Mouse (Mus musculus) right cerebral cortex, adult 2 months (tissue): ENCODE measurements around the gene Prkcz.

Experiments used
- DNase-seq, 2 experiments: peaks; one replicate each; pipeline ENCODE4 v3.0.0; 2021 to 2022; ENCODE audit warnings: low spot score in 2 of 2

The Prkcz gene

DNA sequence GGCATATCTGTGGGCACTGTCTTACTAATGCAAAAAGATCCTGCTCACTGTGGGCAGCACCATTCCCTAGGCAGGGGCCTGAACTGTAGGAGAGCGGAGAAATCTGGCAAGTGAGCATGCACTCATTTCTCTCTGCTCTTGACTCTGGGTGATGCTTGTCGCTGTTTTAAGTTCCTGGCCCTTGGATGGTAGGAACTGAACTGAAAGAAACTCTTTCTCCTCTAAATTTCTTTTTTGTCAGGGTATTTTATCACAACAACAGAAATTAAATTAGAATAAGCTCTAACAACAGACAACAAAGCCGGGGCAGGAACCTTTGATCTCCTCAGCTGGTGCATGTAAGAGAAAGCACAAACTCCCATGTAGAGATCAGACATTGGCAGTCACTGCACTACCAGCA is 46.1 kb downstream of the Prkcz start:
- no peak for DNase-seq

DNA sequence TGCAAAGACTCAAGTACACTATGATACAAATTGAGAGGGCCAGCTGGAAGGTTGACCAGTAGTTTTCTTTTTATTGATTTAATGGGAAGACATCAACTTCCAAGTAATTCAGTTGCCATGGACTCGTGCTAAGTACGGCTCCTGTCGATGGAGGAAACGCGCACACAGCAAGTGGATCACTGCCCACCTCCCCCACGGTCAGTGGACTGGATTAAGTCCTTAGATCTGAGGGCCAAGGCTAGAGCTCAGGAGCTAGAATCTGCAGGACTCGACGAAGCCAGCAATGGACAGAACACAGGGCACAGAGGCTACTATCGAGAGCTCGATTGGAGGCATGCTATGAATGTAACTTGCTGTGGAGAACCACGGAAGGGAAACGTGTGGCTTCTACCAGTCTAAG is 52.5 kb downstream of the Prkcz start:
- no peak for DNase-seq

DNA sequence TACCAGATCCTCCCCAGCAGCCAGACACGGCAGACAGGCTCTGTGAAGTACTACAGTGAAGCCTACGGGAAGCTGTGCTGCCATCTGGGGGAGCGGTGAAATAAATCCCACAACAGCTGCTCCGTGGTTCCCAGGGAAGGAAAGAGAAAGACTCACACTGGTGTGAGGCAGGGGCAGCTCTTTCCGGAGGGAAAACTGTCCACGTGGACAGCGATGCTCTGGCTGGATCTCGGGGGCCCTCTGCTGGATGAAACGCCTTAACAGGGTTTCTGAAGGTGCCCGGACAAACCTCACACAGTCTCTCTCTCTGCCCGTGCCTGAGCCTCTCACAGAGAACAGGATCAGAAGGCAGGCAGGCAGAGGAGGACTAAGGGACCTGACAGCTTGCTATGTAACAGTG is 53.1 kb downstream of the Prkcz start:
- peak; percentile 90 to 93 for DNase-seq

DNA sequence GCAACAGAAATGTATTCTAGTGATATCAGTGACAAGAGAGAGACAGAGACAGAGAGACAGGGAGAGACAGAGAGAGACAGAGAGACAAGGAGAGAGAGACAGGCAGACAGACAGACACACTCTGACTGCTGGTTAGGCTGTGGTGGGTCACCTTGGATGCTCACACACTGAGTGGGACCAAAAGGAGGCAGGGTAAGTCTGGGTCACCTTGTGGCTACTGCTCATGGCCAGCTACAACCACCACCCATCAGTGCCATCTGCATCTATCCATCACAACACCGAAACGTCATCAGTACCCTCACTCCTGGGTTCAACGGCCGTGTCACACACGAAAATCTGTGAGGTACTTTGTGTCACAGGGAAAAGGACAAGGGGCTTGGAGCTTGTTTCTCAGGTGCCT is 53.6 kb downstream of the Prkcz start:
- no peak for DNase-seq

DNA sequence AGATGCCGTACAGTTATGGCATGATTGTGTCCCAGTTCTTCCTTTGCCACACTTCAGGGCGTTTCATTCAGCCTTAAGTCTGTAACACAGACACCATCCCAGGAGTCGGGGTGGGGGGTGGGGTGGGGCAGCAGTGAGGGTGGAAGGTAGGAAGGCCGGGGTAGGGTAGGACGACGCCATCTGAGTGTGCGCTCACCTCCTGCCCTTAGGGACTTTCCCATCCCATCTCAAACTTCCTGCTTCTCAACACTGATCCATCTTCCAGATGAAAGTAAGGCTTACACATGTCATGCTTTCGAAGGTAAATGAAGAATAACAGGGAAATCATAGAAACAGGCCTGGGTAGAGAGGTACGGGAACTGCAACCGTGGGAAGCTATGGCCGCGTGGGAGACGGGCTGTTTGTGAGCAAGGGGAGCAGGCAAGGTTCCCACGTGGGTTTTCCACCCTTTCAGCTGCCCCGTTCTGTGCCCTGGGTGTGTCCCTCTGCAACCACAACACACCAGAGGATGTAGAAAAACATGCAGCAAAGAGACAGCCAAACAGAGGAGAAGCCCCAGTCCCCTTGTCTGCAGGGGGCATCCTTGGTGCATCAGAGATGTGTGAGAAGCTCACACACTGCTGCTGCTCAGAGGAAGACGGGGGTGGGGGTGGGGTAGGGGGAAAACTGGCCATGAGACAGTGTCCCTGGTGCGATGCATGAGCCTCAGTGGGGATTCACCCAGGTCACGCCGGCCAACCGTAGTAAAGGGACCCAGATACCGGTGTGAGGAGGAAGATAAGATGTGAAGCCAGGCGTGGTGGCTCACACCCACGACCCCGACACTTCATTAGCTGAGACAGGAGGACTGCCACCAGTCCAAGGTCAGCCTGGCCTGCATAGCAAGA is 54.6 kb downstream of the Prkcz start:
- DNase-seq = no peak

DNA sequence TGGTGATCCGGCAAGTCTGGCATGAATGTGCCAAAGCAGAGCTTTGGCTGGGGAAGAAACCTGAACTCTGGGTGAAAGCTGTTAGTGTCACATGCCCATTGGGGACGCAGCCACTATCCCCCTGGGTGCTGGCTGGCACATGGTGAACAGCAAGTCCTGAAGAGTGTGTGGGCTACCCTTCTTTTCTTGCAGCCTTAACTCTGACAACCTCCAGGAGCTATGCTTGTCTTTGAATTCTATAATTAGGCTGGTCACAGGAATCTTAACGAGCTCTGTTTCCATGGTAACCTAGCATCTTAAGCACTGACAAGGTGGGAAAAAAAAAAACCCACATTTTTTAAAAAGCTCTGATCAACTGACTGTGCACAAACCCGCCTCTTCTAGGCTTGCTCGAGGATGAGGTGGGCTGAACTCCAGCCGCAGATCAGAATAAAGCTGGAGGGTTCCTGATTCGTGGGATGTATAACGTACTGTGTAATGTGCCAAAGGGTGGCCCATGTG is 55.6 kb downstream of the Prkcz start:
- peak; percentile 75 to 76 for DNase-seq

DNA sequence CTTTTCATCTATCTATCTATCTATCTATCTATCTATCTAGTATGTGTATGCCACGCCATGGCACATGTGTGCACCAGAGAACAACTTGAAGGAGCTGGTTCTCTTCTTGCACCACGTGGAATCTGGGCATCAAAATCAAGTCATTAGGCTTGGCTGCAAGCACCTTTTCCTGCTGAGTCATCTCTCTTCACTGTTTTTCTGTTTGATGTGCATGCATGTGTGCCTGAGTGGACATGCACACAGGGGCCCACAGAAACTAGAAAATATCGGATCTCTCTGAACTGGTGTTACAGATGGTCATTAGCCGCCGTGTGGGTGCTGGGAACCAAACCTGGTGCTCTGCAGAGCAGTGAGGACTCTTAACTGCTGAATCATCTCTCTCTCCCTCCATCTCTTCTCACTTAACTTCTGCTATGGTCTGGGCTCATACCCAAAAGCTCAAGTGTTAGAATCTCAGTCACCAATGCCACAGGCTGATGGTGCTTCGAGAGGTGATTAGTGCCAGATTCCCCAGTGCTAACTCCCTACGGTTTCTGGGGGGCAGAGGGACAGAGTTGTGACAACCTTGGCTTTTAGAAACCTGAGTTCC is 56.6 kb downstream of the Prkcz start:
- no peak for DNase-seq

DNA sequence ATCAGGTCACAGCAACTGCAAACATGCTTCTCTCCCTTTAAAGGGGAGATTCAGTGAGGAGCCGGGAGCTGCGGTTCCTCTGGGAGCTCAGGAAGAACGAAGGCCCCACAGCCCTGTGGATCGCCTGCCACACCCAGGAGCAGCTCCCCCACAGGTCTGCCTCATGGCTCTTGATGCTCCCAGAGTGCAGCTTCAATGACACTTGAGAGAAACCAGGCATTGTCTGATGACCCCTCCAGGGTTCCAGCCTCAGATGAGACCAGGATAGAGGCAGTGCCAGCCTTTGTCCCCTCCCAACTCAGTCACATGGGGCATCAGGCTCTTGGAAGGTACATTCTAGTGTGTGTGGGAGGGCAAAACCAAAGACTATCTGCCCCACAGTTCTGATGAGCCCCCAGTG is 59.2 kb downstream of the Prkcz start:
- no peak for DNase-seq

DNA sequence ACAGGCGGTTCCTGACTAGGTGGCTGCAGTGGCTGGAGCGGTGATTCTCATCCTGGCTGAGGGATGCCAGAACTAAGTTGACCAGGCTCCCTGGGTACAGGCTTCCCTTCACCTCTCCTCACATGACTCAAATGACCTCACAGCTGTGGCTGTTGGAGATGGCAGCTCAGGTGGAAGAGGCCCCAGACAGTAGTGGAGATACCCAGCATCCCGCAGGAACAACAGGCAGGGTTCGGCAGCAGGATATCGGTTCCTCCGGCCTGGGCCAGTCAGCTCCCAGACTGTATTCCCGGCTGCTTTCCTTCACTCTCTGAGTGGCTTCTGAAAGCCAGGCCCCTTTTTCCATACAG is 60.1 kb downstream of the Prkcz start:
- no peak for DNase-seq

DNA sequence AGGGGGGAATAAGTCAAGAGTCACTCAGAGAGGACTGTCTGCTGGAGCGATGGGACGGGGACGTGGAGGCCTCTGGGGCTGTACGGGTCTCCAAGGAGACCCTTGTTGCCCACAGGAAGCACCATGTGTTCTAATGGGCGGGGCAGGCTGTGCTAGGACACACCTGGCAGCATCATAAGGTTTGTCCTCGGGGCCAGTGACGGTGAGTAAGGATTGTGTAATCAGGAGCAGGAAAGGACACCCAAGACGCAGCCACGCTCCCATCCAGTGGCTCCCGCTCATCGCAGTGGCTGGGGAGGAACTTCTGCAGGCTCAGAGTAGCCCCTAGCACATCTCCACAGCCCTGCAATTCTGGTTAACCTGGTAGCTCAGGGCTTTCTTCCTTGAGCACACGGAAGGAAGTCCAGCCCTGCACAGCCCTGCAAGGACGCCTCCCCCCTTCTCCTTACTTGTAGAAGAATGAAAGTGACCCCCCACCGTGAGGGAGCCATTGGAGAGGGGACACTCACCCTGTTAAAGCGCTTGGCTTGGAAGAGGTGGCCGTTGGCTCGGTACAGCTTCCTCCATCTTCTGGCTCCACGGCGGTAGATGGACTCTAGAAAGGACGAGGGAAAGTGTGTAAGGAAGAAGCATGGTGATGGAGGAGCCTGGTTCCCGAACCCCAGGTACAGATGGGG is 60.6 kb downstream of the Prkcz start:
- no peak for DNase-seq

DNA sequence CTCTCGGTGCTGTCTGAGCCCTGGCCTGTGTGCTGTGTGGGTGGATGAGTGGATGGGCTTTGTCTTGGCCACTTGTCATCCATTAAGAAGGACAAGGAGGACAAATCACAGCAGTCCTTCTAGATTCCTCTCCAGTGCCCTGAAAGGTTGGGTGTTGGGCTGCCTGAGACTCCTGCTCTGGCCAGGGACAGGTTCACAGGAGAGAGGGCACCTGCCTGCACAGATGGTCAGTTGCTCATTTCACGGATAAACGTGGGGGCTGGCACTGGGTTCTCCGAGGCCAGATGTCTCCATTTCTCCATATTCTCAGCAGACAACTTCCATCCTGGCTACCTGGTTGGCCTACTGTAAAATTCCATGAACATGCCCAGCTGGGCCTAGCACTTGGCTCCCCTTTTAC is 62.3 kb downstream of the Prkcz start:
- DNase-seq = no peak

DNA sequence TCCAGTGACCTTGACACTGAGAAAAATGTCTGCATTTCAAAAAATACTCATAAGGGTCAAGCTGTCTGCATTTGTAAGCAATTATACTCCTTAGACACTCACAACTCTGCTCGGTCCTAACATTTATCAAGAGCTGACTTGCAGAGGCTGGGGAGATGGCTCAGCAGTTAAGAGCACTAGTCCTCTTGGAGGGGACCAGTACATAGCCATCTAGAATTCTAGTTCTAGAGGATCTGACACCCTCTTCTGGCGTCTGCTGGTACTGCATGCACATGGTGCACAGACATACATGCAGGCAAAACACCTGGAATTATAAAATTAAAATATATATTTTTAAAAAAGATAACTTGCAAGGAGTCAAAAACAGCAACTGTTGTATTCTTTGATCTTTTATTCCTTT is 64.1 kb downstream of the Prkcz start:
- DNase-seq = no peak

DNA sequence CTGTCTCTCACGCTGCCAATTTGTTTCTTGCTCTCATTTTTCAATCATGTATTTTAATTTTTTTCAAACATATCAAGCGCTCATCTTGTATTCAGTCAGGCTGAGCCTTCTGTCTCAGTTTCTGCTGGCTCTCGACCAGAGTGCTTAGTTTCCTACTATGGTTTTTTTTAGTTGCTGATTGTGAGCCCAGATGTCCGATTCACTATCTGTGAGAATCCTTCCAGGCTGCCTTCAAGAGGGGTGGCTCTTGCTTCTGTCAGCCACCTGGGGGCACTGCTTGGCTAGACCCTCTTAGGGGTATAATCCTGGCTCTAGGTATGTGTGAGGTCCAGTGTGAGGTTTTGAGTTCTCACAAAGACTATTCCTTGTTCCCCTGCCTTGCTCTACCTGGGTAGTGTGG is 65.2 kb downstream of the Prkcz start:
- DNase-seq = peak; percentile 66 to 75

DNA sequence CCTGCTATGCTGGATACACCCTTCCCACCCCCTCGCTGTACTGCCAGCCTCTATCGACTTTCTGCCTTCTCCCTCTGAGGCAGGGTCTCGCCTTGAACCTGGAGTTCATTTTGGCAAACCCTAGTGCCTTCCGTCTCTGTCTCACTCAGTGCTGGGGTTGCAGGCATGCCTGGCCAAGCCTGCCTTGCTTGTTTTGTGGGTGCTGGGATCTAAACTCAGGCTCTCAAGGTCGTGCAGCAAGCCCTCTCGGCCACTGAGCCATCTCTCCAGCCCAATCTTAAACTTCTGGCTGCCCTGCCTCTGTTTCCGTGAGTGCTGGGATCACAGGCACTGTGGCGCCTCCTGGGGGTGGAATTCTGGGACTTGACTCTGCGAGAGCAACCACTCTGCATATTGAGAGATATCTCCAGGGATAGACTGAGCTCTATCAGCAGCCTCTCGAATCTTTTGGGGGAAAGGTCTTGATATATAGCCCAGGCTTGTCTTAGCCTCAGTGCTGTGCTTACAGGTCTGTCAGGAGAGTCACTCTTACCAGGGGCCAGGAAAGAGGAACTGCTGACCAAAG is 66.1 kb downstream of the Prkcz start:
- no peak for DNase-seq

DNA sequence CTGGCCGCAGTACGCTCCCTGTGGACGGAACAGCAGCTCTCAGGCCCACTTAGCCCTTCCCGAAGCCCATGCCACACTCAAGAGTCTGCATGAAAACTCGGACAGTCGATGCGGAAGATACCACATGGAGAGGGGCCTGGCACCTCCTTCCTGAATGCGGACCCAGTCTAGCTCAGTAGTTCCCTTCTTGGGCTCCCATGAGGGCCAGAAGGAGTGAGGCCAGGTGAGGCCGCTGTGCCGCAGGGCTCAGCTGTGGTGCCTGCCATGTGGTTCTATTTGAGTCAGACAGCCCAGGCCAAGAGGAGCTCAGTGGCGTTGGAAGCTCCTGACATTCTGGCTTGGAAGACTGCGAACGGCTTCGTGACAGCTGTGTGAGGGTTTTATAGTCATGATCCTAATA is 66.8 kb downstream of the Prkcz start:
- no peak for DNase-seq

DNA sequence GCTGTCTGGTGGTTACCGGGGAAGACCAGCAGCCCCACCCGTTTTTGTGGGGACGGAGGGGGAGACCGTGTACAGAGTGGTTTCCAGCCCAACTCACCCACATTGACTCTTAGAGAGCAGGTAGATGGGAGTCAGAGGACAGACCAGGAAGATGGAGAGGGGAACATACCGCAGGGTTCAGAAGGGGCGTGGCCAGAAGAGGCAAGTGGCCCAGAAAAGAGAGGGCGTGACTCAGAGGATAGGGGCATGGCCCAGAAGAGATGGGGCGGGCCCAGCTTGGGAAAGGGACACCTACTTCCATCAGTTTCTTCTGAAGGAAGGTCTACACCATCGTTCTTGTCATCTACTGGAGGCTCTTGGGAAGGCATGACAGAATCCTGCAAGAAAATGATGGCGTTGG is 68.3 kb downstream of the Prkcz start:
- no peak for DNase-seq

DNA sequence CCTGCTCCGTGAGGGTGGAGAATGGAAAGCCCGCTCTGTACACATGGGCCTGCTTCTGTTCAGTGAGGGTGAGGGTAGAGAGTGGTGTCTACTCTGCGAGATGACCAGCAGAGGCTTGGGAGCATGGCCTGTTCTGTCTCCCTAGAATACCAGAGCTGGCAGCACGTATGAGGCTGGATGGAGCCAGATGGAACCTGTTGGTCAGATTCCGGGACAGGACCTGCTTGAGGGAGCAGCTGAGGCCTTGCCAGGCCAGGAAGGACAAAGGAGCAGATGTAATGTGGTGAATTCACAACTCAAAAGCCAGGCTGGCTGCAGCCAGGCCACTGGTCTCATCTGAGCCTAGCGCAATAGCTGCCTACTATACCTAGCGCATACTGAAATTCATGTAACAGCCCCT is 71.1 kb downstream of the Prkcz start:
- no peak for DNase-seq

DNA sequence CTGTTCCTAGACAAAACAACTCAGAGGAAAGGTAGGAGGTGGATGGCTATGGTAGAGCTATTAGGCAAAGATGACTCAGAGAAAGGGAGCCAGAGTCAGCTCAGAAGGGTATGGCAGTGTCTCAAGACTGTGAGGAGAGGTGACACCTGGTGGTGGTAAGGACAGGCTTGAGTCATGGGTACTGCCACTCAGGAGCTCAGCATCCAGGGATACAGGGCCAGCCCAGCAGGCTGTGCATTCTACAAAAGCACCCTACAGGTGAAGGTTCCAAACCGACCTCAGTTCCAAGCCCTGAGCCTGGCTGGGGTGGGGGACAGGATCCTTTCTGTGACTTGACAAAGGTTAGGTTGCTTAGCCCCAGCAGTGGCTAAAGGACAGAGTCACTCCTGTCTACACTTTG is 72.6 kb downstream of the Prkcz start:
- no peak for DNase-seq

DNA sequence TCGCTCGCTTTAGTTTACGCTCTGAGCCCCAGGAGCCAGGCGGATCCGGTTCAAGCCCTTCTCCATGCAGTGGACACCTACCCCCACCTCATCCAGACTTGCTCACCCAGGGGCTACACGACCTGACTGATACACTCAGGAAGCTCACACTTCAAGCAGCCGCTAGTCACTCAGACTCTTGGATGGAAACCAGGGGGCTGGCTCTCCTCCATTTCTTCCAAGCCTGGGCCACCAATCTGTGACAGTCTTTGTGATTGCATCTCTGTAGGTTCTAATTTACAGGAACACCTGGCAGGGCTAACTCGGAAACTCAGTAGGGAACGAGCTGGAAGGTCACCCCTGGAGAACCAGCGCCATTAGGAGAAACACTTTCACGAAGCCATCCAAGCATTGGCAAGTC is 73.4 kb downstream of the Prkcz start:
- DNase-seq = no peak

DNA sequence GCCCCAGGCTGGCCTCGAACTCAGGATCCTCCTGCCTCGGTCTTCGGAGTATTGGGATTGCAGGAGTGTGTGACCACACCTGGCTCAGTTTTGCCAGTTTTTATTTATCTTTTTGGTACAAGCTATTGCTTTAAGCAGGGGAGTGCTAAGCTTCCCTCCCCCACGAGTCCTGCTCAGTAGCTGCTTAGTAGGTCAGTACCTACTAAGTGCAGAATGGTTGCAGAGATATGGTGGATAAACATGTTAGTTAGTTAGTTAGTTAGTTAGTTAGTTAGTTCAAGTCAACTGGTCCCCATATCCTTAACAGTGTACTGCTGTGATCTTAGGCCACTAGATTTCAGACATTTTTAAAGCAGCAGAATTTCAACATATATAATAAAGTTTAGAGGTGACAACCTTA is 75.1 kb downstream of the Prkcz start:
- DNase-seq = no peak

DNA sequence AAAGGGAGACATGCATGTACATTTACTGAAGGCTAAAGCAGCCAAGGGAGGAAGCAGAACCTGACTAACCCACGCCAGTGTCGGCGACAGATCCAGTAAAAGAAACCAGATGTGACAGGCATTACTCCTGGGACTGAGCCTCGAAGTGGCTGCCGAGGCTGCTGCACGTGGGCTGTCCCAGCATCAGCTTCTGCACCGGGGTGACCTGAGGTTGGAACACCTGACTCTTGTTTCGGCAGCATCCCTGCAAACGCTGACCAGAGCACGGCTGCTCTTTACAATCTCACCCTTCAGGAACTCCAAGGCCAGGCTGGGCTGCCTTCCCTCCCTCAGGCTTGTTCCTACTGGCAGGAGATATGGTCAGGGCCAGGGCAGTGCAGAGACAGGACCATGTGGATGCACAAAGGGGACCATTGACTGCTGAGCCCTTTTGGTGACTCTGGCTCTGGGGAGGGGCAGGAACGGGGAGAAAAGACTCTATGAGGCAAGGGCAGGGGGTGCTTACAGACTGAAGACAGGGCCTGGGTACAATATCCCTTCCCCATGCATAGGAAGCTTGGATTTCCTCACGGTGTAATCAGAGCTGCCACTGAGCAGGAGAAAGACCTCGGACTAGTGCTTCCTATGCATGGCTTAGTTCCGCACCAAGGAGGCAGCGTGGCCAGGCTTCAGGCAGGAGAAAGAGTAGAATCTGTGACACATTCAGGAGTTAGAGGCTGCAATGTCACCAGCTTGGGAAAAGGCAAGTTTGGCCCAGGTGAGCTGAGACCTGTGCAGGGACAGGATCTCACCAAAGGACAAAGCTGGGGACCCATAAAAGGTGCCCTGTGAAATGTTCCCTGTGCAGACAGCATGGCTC is 76.4 kb downstream of the Prkcz start:
- DNase-seq = no peak

DNA sequence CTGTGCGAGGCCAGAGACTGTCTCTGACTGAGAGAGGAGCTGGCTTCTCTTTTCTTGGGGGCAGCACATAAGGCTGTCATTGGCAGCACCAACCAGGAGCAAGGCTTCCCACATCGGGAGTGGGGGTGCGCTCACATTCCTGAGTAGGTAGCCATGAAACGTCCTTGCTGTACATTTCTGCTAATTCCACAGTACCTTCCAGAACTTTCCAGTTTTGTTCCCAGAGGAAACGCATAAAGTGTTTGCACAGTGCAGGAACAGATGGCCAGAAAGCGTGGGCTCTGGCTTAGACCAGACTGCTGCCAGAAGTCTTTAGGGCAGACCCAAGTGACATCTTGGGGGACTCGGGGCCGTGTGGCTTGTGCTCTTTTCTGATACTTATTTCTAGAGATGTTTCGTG is 77.6 kb downstream of the Prkcz start:
- DNase-seq = no peak
